Mouse (Mus musculus) layer of hippocampus, postnatal 25 days (tissue): ENCODE measurements around the gene Ppp1r3g. TPM values are rescaled to one million over a fixed set of nuclear protein-coding genes. Genes with fewer than 3 reads are reported as not detected.

Experiments
- DNase-seq, 2 experiments: peaks; one replicate each; pipeline ENCODE4 v3.0.0; 2022; ENCODE audit warnings: mixed read lengths in 2 of 2, low spot score in 1 of 2; ENCODE audit errors: extremely low spot score in 1 of 2
- total RNA-seq, 2 experiments: library from RNA; stranded (reverse); gene quantifications; 2 replicates each; pipeline ENCODE4 v1.2.3; 2021

Gene Ppp1r3g
- total RNA-seq, result 10 to 100 TPM; 10.7 to 15.7 TPM

- no peak for DNase-seq
Measured at GRCm38 (mm10) chr13:35958539-35958938, at the start of gene Ppp1r3g. Gene Ppp1r3g, plus strand, starts transcription at chr13:35958839.

- no peak for DNase-seq
Measured at GRCm38 (mm10) chr13:35911476-35911875, 47.2 kb upstream of the Ppp1r3g start.

GRCm38 (mm10) chr13:35937991-35938390 lies 20.6 kb upstream of the Ppp1r3g start:
- peak in 1 of 2 experiments; percentile 18 for DNase-seq

- no peak for DNase-seq
Measured at GRCm38 (mm10) chr13:35939871-35940665, 18.6 kb upstream of the Ppp1r3g start.

GRCm38 (mm10) chr13:35940934-35941333 lies 17.7 kb upstream of the Ppp1r3g start:
- DNase-seq, result no peak

- DNase-seq, result no peak
Measured at GRCm38 (mm10) chr13:35946659-35947353, 11.8 kb upstream of the Ppp1r3g start.

GRCm38 (mm10) chr13:35947354-35948000 lies 11.2 kb upstream of the Ppp1r3g start:
- DNase-seq, result peak; percentile 75 to 91

- DNase-seq, result no peak
Measured at GRCm38 (mm10) chr13:35949814-35950455, 8.7 kb upstream of the Ppp1r3g start.

- no peak for DNase-seq
Measured at GRCm38 (mm10) chr13:35959391-35960067, 890 bp downstream of the Ppp1r3g start.

- no peak for DNase-seq
Measured at GRCm38 (mm10) chr13:35963583-35963982, 4.9 kb downstream of the Ppp1r3g start.

GRCm38 (mm10) chr13:35967690-35968089 lies 9.1 kb downstream of the Ppp1r3g start:
- no peak for DNase-seq

GRCm38 (mm10) chr13:35968131-35968718 lies 9.6 kb downstream of the Ppp1r3g start:
- no peak for DNase-seq

- DNase-seq, result no peak
Measured at GRCm38 (mm10) chr13:35968719-35969430, 10.2 kb downstream of the Ppp1r3g start.

- no peak for DNase-seq
Measured at GRCm38 (mm10) chr13:35969431-35969721, 10.7 kb downstream of the Ppp1r3g start.

- DNase-seq, result no peak
Measured at GRCm38 (mm10) chr13:35969829-35970228, 11.2 kb downstream of the Ppp1r3g start.

GRCm38 (mm10) chr13:35976912-35977311 lies 18.3 kb downstream of the Ppp1r3g start:
- no peak for DNase-seq

GRCm38 (mm10) chr13:35980471-35980870 lies 21.8 kb downstream of the Ppp1r3g start:
- DNase-seq, result no peak

GRCm38 (mm10) chr13:35982985-35983384 lies 24.3 kb downstream of the Ppp1r3g start:
- no peak for DNase-seq

GRCm38 (mm10) chr13:35989329-35989728 lies 30.7 kb downstream of the Ppp1r3g start:
- DNase-seq, result no peak
